Mouse (Mus musculus) forebrain, embryonic 15.5 days (tissue): ENCODE results near the gene Arhgap40. TPM values are rescaled to one million over a fixed set of nuclear protein-coding genes. Genes with fewer than 3 reads are reported as not detected.
A peak's percentile ranks its signal among the peaks of the same experiment; 100 is the strongest.

Experiments
- ATAC-seq: fragments of 200-750 bp; cut with Nextera tagmentation; replicated peaks from 2 replicates; pipeline ENCODE4 v1.8.0; 2017; ENCODE audit warnings: mild to moderate bottlenecking, moderate TSS enrichment, moderate library complexity
- H3K27ac ChIP-seq: fragments of 300-500 bp; sonication (generic); replicated peaks from 2 replicates; pipeline ENCODE4 v1.5.1; 2015; ENCODE audit warnings: mild to moderate bottlenecking, inconsistent platforms
- H3K27me3 ChIP-seq: fragments of 300-500 bp; sonication (generic); 2 replicates; pipeline ENCODE4 v1.6.1; 2015; ENCODE audit warnings: inconsistent platforms
- H3K36me3 ChIP-seq: fragments of 300-500 bp; sonication (generic); 2 replicates; pipeline ENCODE4 v1.6.1; 2015; ENCODE audit warnings: mild to moderate bottlenecking, inconsistent platforms
- H3K4me1 ChIP-seq: fragments of 300-500 bp; sonication (generic); 2 replicates; pipeline ENCODE4 v1.6.1; 2015; ENCODE audit warnings: inconsistent platforms
- H3K4me2 ChIP-seq: fragments of 300-500 bp; sonication (generic); replicated peaks from 2 replicates; pipeline ENCODE4 v1.6.1; 2015; ENCODE audit warnings: mild to moderate bottlenecking, inconsistent platforms
- H3K4me3 ChIP-seq: fragments of 300-500 bp; sonication (generic); 2 replicates; pipeline ENCODE4 v1.5.1; 2015; ENCODE audit warnings: mild to moderate bottlenecking, inconsistent platforms
- H3K9ac ChIP-seq: fragments of 300-500 bp; sonication (generic); replicated peaks from 2 replicates; pipeline ENCODE4 v1.6.1; 2015; ENCODE audit warnings: mild to moderate bottlenecking, inconsistent platforms
- H3K9me3 ChIP-seq: fragments of 300-500 bp; sonication (generic); 2 replicates; pipeline ENCODE4 v1.6.1; 2016; ENCODE audit warnings: inconsistent platforms
- WGBS: fragments of 180-500 bp; shearing (Covaris S2); methylation state at CpG from one replicate; pipeline ENCODE4 v1.1.7; 2015; ENCODE audit warnings: mixed read lengths; 5-methylcytosine and 5-hydroxymethylcytosine counted together
- polyA plus RNA-seq: library from polyadenylated mRNA; unstranded; fragments of >200 nt; fragmentation: Nextera tagmentation; extraction: Ambion mirVana; gene quantifications from 2 replicates; pipeline ENCODE4 v1.2.1, GENCODE M21; 2015

The Arhgap40 gene
- polyA plus RNA-seq, 1 experiment from 2014 or later = 0.37 TPM

GRCm38 (mm10) chr2:158555252-158555651, 42.7 kb downstream of the Arhgap40 start:
- Histone ChIP-seq H3K4me3 (0 out of 2 replicates have a peak overlapping the region, but pooled peaks have one; percentile 33), H3K9ac (no peak overlapping the region)
- 0% methylated on average over 7 of the region's 7 CpGs for WGBS

GRCm38 (mm10) chr2:158555812-158556211, 43.2 kb downstream of the Arhgap40 start:
- Histone ChIP-seq H3K4me1 (peaks cover 57% of the 10 kb centered on the region), H3K9ac (peak overlapping the region; percentile 31), H3K27me3 (peaks cover 12% of the 10 kb centered on the region), H3K4me3 (peak overlapping the region; percentile 33), H3K4me2 (peak overlapping the region; percentile 51), H3K36me3 (no peaks in the 10 kb centered on the region), H3K9me3 (no peaks in the 10 kb centered on the region), H3K27ac (peak overlapping the region; percentile 94)
- WGBS = 1% methylated on average over 8 of the region's 8 CpGs
- ATAC-seq = peak; percentile 27; the same call in 1 of the 2 replicates

More at GRCm38 (mm10) chr2:158555252-158555651, 42.7 kb downstream of the Arhgap40 start:
- H3K4me1 ChIP-seq = peaks cover 51% of the 10 kb centered on the region
- H3K4me2 ChIP-seq = peak overlapping the region; percentile 51
- H3K27me3 ChIP-seq = peaks cover 15% of the 10 kb centered on the region
- H3K9me3 ChIP-seq = no peaks in the 10 kb centered on the region
- no peaks in the 10 kb centered on the region for H3K36me3 ChIP-seq
- ATAC-seq = no peak
- peak overlapping the region; percentile 94 for H3K27ac ChIP-seq

DNA sequence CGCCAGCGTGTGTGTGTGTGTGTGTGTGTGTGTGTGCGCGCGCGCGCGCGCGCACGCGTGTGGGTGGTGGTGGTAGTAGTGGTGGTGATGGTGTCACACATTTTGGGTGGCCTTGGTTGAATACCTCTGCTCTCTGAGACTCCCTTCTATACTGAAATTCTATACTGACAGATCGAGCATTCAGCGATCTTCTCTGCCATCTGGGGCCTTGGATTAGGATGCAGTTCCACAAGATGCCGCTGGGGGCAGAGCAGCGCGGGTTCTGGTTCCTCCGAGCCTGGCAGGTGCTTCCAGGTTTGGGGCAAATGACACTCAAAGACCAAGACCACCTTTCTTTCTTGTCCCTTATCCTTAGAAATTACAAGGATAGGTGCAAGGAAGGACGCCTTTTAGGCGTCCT, 43.6 kb downstream of the Arhgap40 start:
- no peaks in the 10 kb centered on the region for H3K36me3 ChIP-seq
- H3K27ac ChIP-seq = peak overlapping the region; percentile 94
- ATAC-seq = peak; percentile 23
- peaks cover 9% of the 10 kb centered on the region for H3K27me3 ChIP-seq
- peak overlapping the region; percentile 33 for H3K4me3 ChIP-seq
- H3K4me2 ChIP-seq = peak overlapping the region; percentile 51
- H3K9ac ChIP-seq = peak overlapping the region; percentile 31
- H3K9me3 ChIP-seq = no peaks in the 10 kb centered on the region
- H3K4me1 ChIP-seq = peaks cover 61% of the 10 kb centered on the region
- 1% methylated on average over 20 of the region's 20 CpGs for WGBS

- peak; percentile 80 for ATAC-seq
- H3K4me3 ChIP-seq = no peak overlapping the region
- H3K36me3 ChIP-seq = no peaks in the 10 kb centered on the region
- H3K27me3 ChIP-seq = peaks cover 9% of the 10 kb centered on the region
- peaks cover 66% of the 10 kb centered on the region for H3K4me1 ChIP-seq
- H3K9me3 ChIP-seq = no peaks in the 10 kb centered on the region
- H3K27ac ChIP-seq = peak overlapping the region; percentile 94
- H3K4me2 ChIP-seq = no peak overlapping the region
- WGBS = 3% methylated on average over 5 of the region's 5 CpGs
- H3K9ac ChIP-seq = no peak overlapping the region
Observed at GRCm38 (mm10) chr2:158556750-158557149, 44.2 kb downstream of the Arhgap40 start.

DNA sequence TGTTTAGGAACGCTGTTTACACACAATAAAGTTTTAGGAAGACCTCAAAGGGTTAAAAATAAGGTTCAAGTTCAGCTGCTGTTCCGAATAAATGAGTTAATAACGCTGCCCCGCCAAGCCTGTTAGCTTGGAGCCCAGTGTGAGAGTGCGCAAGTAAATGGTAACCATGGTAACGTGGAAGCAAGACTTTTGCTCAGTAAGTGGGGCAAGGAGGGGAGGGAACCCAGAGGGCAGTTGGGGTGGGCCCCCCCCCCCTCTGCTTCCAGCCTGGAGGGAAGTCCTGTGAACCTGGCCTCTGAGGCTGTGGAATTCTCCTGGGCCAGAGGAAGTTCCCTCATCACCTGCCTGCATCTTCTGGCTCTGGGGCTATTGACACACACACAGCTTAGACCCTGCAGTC, 47.3 kb downstream of the Arhgap40 start:
- Histone ChIP-seq H3K4me1 (peaks cover 59% of the 10 kb centered on the region), H3K4me3 (no peak overlapping the region), H3K36me3 (no peaks in the 10 kb centered on the region), H3K9me3 (no peaks in the 10 kb centered on the region), H3K4me2 (no peak overlapping the region), H3K27me3 (no peaks in the 10 kb centered on the region), H3K27ac (peak overlapping the region; percentile 85), H3K9ac (no peak overlapping the region)
- no peak for ATAC-seq
- WGBS = 13% methylated on average over 6 of the region's 6 CpGs

- WGBS = 31% methylated on average over 9 of the region's 9 CpGs
- no peaks in the 10 kb centered on the region for H3K36me3 ChIP-seq
- H3K4me1 ChIP-seq = peaks cover 53% of the 10 kb centered on the region
- no peak overlapping the region for H3K4me3 ChIP-seq
- H3K4me2 ChIP-seq = no peak overlapping the region
- no peaks in the 10 kb centered on the region for H3K27me3 ChIP-seq
- ATAC-seq = no peak
- no peak overlapping the region for H3K9ac ChIP-seq
- peak overlapping the region; percentile 85 for H3K27ac ChIP-seq
- no peaks in the 10 kb centered on the region for H3K9me3 ChIP-seq
Observed at GRCm38 (mm10) chr2:158560801-158561200, 48.2 kb downstream of the Arhgap40 start.

- Histone ChIP-seq H3K9me3 (no peaks in the 10 kb centered on the region), H3K27ac (peak overlapping the region; percentile 85), H3K27me3 (no peaks in the 10 kb centered on the region), H3K36me3 (no peaks in the 10 kb centered on the region), H3K4me3 (no peak overlapping the region), H3K9ac (no peak overlapping the region; the same call in 1 of the 2 replicates), H3K4me1 (peaks cover 47% of the 10 kb centered on the region), H3K4me2 (no peak overlapping the region)
- no peak for ATAC-seq
- WGBS = 48% methylated on average over 3 of the region's 3 CpGs
Observed at GRCm38 (mm10) chr2:158561371-158562144, 49.0 kb downstream of the Arhgap40 start.

GRCm38 (mm10) chr2:158570421-158571081, 58.0 kb downstream of the Arhgap40 start:
- Histone ChIP-seq H3K27me3 (no peaks in the 10 kb centered on the region), H3K36me3 (no peaks in the 10 kb centered on the region), H3K4me2 (no peak overlapping the region), H3K9ac (no peak overlapping the region), H3K27ac (peak overlapping the region; percentile 52; the same call in 1 of the 2 replicates), H3K4me3 (no peak overlapping the region), H3K9me3 (no peaks in the 10 kb centered on the region), H3K4me1 (peaks cover 17% of the 10 kb centered on the region)
- ATAC-seq = 0 out of 2 replicates have a peak, but pooled peaks have one; percentile 16
- 22% methylated on average over 13 of the region's 13 CpGs for WGBS

GRCm38 (mm10) chr2:158579979-158580378, 67.4 kb downstream of the Arhgap40 start:
- ATAC-seq = no peak
- 28% methylated on average over 4 of the region's 4 CpGs for WGBS
- H3K9ac ChIP-seq = no peak overlapping the region
- H3K36me3 ChIP-seq = no peaks in the 10 kb centered on the region
- H3K27ac ChIP-seq = no peak overlapping the region
- no peak overlapping the region for H3K4me2 ChIP-seq
- H3K4me1 ChIP-seq = peaks cover 8% of the 10 kb centered on the region
- H3K4me3 ChIP-seq = no peak overlapping the region
- H3K9me3 ChIP-seq = no peaks in the 10 kb centered on the region
- H3K27me3 ChIP-seq = no peaks in the 10 kb centered on the region

DNA sequence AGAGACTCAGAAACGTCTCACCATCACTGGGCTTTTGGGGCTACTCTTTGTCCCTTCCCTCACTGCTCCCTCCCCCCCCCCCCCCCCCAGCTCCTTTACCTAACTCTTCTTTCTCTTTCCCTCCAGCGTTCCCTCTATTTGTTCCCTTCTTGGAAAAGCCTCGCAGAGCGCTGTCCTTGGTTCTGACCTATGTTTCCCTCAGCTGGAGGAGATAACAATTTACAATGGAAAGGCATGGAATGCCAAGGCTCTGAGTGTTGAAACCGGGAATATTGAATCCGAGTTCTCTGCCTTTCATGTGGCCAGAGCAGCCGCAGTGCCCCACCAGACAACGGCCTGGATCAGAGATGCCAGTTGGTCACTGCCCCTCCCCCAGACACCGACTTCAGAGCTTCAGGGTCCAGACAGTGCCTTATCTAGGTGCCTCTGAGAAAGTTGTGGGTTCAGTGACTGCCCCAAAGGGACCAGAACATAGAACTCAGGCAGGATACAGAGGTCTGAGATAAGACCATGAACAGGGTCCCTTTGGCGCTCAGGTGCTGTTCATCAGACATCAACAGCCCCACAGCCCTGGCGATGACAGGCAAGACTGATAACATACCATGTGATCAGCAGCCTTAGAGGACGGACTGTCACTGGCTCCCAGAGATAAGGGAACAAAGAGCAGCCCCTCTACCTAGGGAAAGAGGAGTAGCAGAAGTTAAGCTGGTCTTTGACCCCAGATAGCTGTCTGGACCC, 72.2 kb downstream of the Arhgap40 start:
- ATAC-seq = no peak
- Histone ChIP-seq H3K27ac (no peak overlapping the region), H3K4me1 (peaks cover 26% of the 10 kb centered on the region), H3K4me2 (no peak overlapping the region), H3K9ac (no peak overlapping the region), H3K27me3 (no peaks in the 10 kb centered on the region), H3K9me3 (no peaks in the 10 kb centered on the region), H3K4me3 (no peak overlapping the region), H3K36me3 (no peaks in the 10 kb centered on the region)
- WGBS = 15% methylated on average over 12 of the region's 12 CpGs

GRCm38 (mm10) chr2:158588524-158589271, 76.1 kb downstream of the Arhgap40 start:
- no peaks in the 10 kb centered on the region for H3K27me3 ChIP-seq
- H3K9ac ChIP-seq = 0 out of 2 replicates have a peak overlapping the region, but pooled peaks have one; percentile 5
- no peak overlapping the region for H3K4me2 ChIP-seq
- no peaks in the 10 kb centered on the region for H3K36me3 ChIP-seq
- 6% methylated on average over 8 of the region's 8 CpGs for WGBS
- peak overlapping the region; percentile 92 for H3K27ac ChIP-seq
- H3K9me3 ChIP-seq = no peaks in the 10 kb centered on the region
- ATAC-seq = peak; percentile 85
- peaks cover 39% of the 10 kb centered on the region for H3K4me1 ChIP-seq
- H3K4me3 ChIP-seq = no peak overlapping the region
